Mouse (Mus musculus) layer of hippocampus, postnatal 36 days (tissue): ENCODE data around the gene Trpm5. TPM values are rescaled to one million over a fixed set of nuclear protein-coding genes. Genes with fewer than 3 reads are reported as not detected.

Experiments used
- DNase-seq, 2 experiments: peaks; one replicate each; pipeline ENCODE4 v3.0.0; 2022
- total RNA-seq, 2 experiments: library from RNA; stranded (reverse); gene quantifications; 2 replicates each; pipeline ENCODE4 v1.2.3; 2021

Gene Trpm5
- total RNA-seq, 2 experiments from 2014 or later, result not detected

- no peak for DNase-seq
These were observed 36.2 kb downstream of the Trpm5 start for GRCm38 (mm10) chr7:143058221-143058697.

GRCm38 (mm10) chr7:143057667-143058220, 36.7 kb downstream of the Trpm5 start:
- DNase-seq, result no peak

GRCm38 (mm10) chr7:143057023-143057422, 37.4 kb downstream of the Trpm5 start:
- no peak for DNase-seq

DNA sequence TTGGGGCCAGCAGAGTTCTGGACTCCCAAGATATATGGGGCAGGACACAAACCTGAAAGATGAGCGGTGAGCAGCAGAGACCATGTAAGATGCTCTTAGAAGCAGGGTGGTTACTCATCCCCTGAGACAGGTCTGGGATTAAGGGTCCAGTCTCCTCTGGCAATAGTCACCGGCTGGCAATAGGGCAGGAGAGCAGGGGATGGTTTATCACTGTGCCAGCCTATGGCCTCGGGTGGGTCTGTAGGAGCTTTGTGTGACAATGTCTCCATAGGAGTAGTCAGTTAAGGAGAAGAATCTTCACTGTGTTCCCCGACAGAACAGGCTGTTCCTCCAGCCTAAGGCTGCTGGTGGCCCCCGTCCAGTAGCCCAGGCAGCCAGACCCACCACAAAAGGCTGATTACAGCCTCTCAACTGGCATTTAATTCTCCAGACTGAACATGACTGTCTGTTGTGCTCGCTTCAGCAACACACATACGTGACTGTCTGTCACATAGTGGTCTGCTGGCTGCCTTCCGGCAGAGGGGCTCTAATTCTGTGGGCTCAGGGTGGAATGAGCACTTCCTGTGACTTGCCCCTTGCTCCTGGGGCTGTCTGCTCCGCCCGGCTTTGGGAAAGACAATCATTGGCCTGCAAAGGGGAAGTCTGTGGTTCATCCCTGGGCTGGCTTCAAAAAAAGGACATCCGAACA, 38.8 kb downstream of the Trpm5 start:
- peak in 1 of 2 experiments; percentile 43 for DNase-seq

DNA sequence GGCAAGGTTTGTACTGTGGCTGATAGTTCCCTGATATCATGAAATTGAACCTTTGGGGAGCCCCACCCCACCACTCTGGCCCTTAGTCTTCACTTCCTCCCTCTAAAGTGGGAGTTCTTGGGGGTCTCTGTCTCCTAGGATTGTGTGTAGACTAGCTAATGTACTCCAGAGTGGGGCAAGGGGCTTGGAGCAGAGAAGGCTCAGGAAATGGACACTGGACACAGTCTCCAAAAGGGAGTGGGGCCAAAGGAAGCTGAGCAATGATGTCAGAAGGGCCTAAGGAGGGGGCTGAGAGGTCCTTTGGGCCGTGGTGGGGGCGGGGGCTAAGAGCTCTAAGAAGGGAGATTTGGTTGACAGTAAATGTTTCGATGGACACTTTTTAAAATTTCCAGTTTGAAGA, 39.4 kb downstream of the Trpm5 start:
- no peak for DNase-seq

DNA sequence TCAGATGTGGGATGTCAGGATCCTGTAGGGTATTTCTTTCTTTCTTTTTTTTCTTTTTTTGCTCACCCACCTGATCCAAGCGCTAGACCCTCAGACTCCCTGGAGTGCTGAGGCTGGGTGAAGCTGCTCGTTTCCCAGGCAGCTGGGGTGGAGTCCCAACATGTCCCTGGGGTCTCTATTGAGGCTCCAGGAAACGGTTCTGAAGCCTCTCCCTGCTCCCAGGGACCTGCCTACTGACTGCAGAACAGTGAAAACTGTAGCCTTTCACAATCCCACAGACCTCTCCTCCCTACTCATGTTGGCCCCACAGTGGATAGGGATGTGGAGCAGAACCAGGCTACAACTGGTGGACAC, 39.9 kb downstream of the Trpm5 start:
- DNase-seq, result no peak

GRCm38 (mm10) chr7:143053961-143054611, 40.4 kb downstream of the Trpm5 start:
- no peak for DNase-seq

DNA sequence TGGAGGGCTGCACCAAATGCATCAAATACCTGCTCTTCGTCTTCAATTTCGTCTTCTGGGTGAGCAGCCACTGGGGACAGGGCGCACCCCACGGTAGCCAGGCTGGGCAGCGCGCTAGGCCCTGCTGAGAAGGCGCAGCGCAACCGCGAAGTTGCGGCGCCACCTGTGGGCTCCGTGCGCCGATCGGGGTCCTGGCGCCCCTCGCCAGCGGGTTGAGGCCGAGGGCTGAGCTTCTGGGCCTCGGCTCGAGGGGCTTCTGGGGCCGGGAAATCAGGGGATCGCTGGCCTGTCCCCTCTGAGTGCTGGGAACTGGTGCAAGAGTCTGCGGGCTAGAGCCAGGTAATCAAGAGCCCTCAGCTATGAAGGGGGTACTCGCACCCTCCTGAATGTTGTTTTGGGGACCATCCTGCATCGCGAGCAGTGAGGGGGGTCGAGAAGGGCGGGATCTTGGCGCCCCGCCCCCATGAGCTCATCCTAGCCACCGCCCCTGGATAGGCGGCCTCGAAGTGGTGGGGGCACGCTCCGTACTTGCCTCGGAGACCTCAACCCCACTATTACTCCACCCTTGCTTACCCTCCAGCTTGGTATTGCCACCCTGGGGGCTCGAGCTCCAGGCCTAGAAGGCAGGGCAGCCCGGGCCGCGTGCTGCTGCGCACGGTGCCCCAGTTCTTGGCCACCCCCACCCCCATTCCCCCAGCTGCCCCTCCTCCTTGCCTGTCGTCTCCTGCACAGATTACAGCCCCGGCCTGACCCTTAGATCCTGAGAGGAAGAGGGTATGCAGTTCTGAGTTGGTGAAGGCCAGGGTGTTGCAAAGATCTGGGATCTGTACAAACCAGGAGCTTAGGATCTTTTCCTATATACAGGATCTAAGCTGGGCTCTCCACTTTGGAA, 41.2 kb downstream of the Trpm5 start:
- DNase-seq, result peak; percentile 65 to 71

DNA sequence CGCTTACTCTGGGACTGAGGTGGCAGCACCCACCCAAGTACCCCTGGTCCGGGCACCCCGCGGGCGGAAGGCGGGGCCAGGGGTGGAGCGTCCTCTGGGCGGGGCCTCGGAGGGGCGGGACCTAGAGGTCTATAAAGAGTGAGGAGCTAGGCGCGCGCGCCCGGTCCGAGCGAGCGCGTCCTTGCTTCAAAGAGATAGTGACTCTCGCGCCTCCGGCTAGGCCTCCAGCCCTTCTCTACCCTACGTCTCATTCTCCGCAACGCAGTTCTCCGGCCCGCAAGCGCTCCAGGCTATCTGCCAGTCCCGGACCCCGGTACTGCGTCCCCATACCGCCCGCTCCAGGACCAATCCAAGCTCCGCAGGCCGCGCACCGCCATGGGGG, 41.8 kb downstream of the Trpm5 start, which contains the start of gene Cd81:
Cd81 (plus strand) TSS at position 114 of the 382 bp plus-strand sequence.
- peak; percentile 81 to 89 for DNase-seq

GRCm38 (mm10) chr7:143051316-143051715, 43.1 kb downstream of the Trpm5 start:
- no peak for DNase-seq

DNA sequence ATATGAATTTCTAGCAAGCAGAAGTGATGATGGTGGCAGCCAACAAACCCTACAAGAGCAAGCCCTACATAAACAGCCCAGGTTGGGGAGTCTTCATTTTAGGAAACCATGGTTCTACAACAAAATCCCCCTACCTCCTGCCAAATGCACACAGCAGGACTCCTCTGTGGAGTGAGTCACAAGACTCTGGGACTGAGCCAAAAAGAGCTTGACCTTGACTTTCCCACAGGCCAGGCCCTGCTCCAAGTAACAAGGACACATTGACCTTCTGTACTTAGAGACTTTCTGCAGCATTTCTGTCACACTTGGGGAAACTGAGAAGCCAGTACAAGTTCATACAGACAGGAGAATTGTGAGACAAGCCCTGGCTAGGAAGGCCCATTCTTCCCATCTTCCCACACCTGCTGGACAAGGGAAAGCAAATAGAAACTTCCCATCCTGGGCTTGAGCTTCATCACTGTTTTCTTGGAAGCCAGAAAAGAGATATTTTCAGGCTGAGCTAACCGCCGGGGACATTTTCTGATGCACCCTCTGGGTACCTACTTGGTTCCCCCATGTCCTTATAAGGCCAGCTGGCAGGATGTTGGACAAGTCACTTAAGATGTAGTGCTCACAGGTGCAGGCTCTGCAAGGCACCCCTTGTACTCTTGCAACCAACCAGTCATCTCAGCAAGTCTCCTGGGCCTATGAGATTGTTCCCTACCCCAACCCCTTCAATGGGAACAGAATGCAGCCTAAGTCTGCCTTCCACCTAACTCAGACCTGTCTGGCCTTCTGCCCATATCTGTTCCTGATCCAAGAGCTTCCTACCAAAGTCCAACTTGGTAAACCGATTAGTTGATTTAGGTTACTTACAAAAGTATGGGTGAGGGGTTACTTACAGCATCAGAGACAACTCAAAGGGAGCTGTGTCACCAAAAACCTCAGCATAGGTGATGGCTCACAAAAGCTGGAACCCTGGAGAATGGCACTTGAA, 44.3 kb downstream of the Trpm5 start:
- DNase-seq, result no peak

- DNase-seq, result no peak
These were observed 45.1 kb downstream of the Trpm5 start for GRCm38 (mm10) chr7:143049331-143049730.

DNA sequence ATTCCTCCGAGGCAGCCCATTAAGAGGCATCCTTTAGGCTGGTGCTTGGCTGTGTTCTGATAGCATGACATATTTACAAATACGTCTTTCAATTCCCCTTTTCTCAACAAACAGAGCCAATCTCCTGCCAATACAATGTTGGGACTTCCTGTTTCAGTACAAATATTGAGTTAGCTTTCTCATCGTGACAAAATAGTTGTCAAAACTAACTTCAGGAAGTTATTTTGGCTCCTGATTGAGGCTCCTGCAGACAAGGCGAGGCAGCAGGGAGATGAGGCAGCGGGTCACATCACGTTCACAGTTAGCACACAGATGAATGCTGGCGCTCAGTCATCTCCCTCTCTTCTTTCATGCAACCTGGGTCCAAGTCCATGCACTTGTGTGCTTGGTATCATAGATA, 48.1 kb downstream of the Trpm5 start:
- DNase-seq, result no peak

DNA sequence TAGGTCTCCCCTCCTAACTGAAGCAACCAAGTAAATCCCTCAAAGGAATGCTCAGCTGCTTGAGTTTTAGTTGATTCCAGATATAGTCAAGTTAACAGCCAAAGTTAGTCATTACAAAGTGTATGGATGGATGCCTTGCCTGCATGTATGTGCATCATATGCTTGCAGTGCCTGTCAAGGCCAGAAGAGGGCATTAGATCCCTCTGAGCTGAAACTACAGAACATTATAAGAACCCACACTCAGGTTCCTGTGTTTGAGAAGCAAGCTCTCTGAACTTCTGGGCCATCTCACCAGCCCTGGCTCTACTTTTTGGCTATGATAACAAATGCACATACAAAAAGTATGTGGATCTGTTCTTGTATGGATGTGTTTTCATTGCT, 49.6 kb downstream of the Trpm5 start:
- no peak for DNase-seq

GRCm38 (mm10) chr7:143044049-143044825, 50.2 kb downstream of the Trpm5 start:
- no peak for DNase-seq

DNA sequence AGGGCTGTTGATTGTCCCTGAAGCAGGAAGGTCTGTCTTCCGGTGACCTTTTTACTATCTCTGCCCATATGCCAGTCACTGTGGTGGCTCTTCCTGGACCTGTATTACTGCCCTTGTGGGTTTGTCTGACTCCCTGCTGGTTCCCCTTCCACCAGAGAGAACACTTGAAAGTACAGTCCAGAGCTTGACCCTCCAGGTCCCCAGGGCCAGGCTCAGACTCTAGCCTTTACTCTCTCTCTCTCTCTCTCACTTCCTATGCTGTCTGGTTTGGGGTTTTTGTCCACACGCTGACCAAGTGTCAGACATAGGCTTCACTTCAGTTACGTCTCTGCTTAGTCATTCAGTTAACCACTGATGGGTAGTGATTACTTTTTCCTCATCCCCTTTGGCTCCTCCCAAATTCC, 51.5 kb downstream of the Trpm5 start:
- DNase-seq, result no peak

DNA sequence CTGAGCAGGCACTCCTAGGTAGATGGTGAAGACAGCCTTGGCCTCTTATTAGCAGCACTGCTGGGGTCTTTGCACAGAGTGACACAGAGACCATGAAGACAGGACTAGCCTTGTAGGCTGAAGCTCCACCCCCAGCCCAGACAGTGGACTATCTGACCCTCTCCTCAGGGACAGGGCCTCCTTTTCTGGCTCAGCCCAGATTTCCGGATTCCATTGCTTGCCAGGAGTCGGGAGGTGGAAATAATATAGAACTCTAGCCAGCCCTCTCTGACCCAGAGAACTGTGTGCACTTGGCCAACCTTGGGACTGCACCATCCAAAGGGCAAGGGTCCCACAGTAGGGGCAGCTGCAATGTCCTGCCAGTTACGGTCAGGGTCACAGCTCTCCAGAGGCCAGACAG, 52.4 kb downstream of the Trpm5 start:
- DNase-seq, result no peak

DNA sequence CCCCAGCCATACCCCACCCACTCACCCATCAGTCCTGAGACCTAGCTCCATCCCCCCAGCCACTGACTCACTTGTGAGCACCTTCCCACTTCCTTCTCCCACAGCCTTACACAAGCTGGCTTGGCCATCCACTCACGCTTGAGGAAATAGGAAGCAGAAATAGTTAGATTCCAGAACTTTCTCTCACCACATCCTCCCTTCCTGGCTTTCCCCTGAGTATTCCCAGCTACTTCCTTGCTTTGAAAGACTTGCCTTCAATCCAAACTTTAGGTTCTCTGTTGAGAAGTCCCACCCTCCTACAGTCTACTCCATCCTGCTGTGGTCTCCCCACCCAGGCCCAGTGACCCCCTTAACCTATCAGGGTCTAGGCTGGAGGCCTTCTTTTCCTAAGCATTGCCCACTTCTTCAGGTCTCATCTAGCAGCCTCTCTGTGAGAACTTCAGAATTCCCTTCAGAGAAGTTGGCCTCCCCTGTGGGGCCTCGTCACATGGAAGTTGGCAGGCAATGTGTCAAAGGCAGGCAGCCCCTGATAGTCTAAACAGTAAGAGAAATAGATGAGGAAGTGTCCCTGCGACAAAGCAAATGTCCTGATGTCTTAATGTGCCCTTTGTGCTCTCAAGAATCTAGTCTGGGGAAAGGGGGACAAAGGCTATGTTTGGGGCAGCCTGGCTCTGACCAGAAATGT, 53.2 kb downstream of the Trpm5 start:
- no peak for DNase-seq

- no peak for DNase-seq
These were observed 53.9 kb downstream of the Trpm5 start for GRCm38 (mm10) chr7:143040561-143040960.
